8 mouse cellular contexts compared by ENCODE assay signal in genomic region chr7:90409934-90410333, GRCm38 (mm10). TPM values are rescaled to one million over a fixed set of nuclear protein-coding genes. Genes with fewer than 3 reads are reported as not detected.
DNase-seq lines count a peak whose midpoint lies in the region; ATAC-seq lines count a peak whose summit lies in the region.

No protein-coding gene starts in this region.

- H3K9ac ChIP-seq in liver, embryonic 12.5 days = no peak overlapping the region
- no peak overlapping the region for H3K9ac ChIP-seq in limb, embryonic 11.5 days (ENCODE audit: low read length)

- H3K9me3 ChIP-seq in liver, embryonic 12.5 days (replicated peaks) = no peaks in the 10 kb centered on the region
- H3K9me3 ChIP-seq in limb, embryonic 11.5 days (ENCODE audit: control insufficient read depth, low read length) = no peaks in the 10 kb centered on the region

- no peaks in the 10 kb centered on the region for H3K4me1 ChIP-seq in liver, embryonic 12.5 days
- H3K4me1 ChIP-seq in limb, embryonic 11.5 days (ENCODE audit: control insufficient read depth, insufficient read depth, low read length) = no peaks in the 10 kb centered on the region

- no peak overlapping the region for H3K4me2 ChIP-seq in liver, embryonic 12.5 days
- no peak overlapping the region for H3K4me2 ChIP-seq in limb, embryonic 11.5 days (ENCODE audit: low read depth, severe bottlenecking)

- ATAC-seq in liver, embryonic 12.5 days = no peak
- ATAC-seq in limb, embryonic 11.5 days (ENCODE audit: insufficient number of reproducible peaks, low FRiP score, low TSS enrichment, low read depth) = no peak

- no peak overlapping the region for H3K4me3 ChIP-seq in liver, embryonic 12.5 days
- H3K4me3 ChIP-seq in limb, embryonic 11.5 days (ENCODE audit: low read depth, low read length) = no peak overlapping the region

- H3K27ac ChIP-seq in liver, embryonic 12.5 days = no peak overlapping the region
- no peak overlapping the region for H3K27ac ChIP-seq in limb, embryonic 11.5 days (replicated peaks; ENCODE audit: low read depth, low read length)

- H3K36me3 ChIP-seq in liver, embryonic 12.5 days = no peaks in the 10 kb centered on the region
- no peaks in the 10 kb centered on the region for H3K36me3 ChIP-seq in limb, embryonic 11.5 days (ENCODE audit: control insufficient read depth, insufficient read depth, low read length)

- 24% methylated on average over 3 of the region's 3 CpGs for WGBS in liver, embryonic 12.5 days (ENCODE audit: insufficient replicate concordance)
- WGBS in limb, embryonic 11.5 days = 38% methylated on average over 3 of the region's 3 CpGs

- peak; percentile 46 for DNase-seq in liver
- peak; percentile 78 for DNase-seq in R1 (ENCODE audit: low read depth, low spot score)
- DNase-seq in cerebellum, adult 9-11 months = peak; percentile 46
- peak; percentile 81 for DNase-seq in heart, postnatal 4 days
- peak; percentile 78 for DNase-seq in limb, embryonic 11.5 days (ENCODE audit: low spot score)
- peak; percentile 40 for DNase-seq in ovary, postnatal 36 days (ENCODE audit: low spot score)
- no peak for DNase-seq in yolk sac, embryonic 10.5 days (ENCODE audit: low spot score)

- no peaks in the 10 kb centered on the region for H3K27me3 ChIP-seq in liver, embryonic 12.5 days (replicated peaks)
- H3K27me3 ChIP-seq in limb, embryonic 11.5 days (ENCODE audit: control insufficient read depth, insufficient read depth, low read length) = no peaks in the 10 kb centered on the region

RNA-seq across cellular contexts. Expression of gene Ccdc89, which starts 16.4 kb away (rescaled TPM):
- polyA plus RNA-seq in liver, embryonic 12.5 days (2016; fragmentation: Nextera tagmentation; extraction: Ambion mirVana) = 0.26 and 0.41 TPM in 2 replicates
- under 1 TPM; 0.38 to 0.52 TPM for total RNA-seq in heart, postnatal 4 days (2021)
- polyA plus RNA-seq in limb, embryonic 11.5 days (2014; fragmentation: Nextera tagmentation; extraction: Ambion mirVana) = 2.1 and 3.1 TPM in 2 replicates

RNA-seq across cellular contexts. Expression of gene Crebzf, which starts 32.6 kb away (rescaled TPM):
- 33.5 and 34.6 TPM in 2 replicates for polyA plus RNA-seq in liver, embryonic 12.5 days (2016; fragmentation: Nextera tagmentation; extraction: Ambion mirVana)
- total RNA-seq in heart, postnatal 4 days (2021) = 10 to 100 TPM; 34.4 to 37.6 TPM
- polyA plus RNA-seq in limb, embryonic 11.5 days (2014; fragmentation: Nextera tagmentation; extraction: Ambion mirVana) = 45.8 and 47.2 TPM in 2 replicates

RNA-seq across cellular contexts. Expression of gene Tmem126a, which starts 47.1 kb away (rescaled TPM):
- polyA plus RNA-seq in liver, embryonic 12.5 days (2016; fragmentation: Nextera tagmentation; extraction: Ambion mirVana) = 60.2 and 66.9 TPM in 2 replicates
- total RNA-seq in heart, postnatal 4 days (2021) = 10 to 100 TPM; 94.6 to 98.6 TPM
- 109 and 119 TPM in 2 replicates for polyA plus RNA-seq in limb, embryonic 11.5 days (2014; fragmentation: Nextera tagmentation; extraction: Ambion mirVana)
